Mouse (Mus musculus): ENCODE data around the gene Per1. TPM values are rescaled to one million over a fixed set of nuclear protein-coding genes. Genes with fewer than 3 reads are reported as not detected.

Gene Per1
- polyA plus RNA-seq, 1 experiment = 57.6 TPM

DNA sequence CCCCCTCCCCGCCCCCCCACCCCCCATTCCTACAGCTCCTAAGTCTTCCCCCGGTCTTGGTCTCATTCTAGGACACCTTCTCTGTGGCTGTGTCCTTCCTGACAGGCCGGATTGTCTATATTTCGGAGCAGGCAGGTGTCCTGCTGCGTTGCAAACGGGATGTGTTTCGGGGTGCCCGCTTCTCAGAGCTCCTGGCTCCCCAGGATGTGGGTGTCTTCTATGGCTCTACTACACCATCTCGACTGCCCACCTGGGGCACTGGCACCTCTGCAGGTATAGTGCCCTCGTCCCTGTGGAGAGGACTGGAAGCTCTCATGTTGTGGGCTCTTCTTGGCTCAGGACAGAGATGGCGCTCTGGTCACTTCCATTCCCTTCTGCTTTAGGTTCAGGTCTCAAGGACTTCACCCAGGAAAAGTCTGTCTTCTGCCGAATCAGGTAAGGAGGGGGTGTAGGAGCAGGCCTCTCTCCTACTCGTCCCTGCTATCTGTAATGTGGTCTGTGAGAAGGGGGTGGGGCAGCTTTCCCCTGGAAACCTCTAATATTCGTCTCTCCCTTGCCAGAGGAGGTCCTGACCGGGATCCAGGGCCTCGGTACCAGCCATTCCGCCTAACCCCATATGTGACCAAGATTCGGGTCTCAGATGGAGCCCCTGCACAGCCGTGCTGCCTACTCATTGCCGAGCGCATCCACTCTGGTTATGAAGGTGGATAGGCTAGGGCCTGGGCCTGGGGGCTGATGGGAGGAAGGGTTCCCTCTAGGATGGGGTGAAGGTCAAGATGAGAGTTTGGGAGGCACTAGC, 6.8 kb downstream of the Per1 start:
- TF ChIP-seq CTCF (IDR thresholded peaks at IDR 0.05; ENCODE audit: extremely low read depth, insufficient read depth, low read length) (no peak), POLR2A (IDR thresholded peaks at IDR 0.05; ENCODE audit: extremely low read depth, insufficient read depth, low read length) (no peak)
- H3K4me1 ChIP-seq (ENCODE audit: control insufficient read depth, insufficient read depth, low read length) = peaks cover 4% of the 10 kb centered on the region
- H3K27ac ChIP-seq (ENCODE audit: insufficient read depth, low read length) = no peak overlapping the region
- H3K4me3 ChIP-seq (ENCODE audit: insufficient read depth, low read length) = no peak overlapping the region

- Histone ChIP-seq H3K27ac (ENCODE audit: insufficient read depth, low read length) (no peak overlapping the region), H3K4me3 (ENCODE audit: insufficient read depth, low read length) (no peak overlapping the region), H3K4me1 (ENCODE audit: control insufficient read depth, insufficient read depth, low read length) (peaks cover 4% of the 10 kb centered on the region)
- TF ChIP-seq POLR2A (IDR thresholded peaks at IDR 0.05; ENCODE audit: extremely low read depth, insufficient read depth, low read length) (no peak), CTCF (IDR thresholded peaks at IDR 0.05; ENCODE audit: extremely low read depth, insufficient read depth, low read length) (no peak)
Measured at GRCm38 (mm10) chr11:69102403-69102725, 7.3 kb downstream of the Per1 start.

DNA sequence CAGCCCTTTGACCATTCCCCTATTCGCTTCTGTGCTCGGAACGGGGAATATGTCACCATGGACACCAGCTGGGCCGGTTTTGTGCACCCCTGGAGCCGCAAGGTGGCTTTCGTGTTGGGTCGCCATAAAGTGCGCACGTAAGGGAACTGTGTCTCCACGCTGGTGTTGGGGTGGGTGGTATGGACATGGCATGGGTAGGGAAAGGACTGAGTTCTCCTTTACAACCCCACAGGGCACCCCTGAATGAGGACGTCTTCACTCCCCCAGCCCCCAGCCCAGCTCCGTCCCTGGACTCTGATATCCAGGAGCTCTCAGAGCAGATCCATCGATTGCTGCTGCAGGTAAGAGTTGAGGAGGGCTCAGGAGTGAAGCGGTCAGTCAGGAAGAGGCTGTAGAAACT, 8.1 kb downstream of the Per1 start:
- TF ChIP-seq POLR2A (IDR thresholded peaks at IDR 0.05; ENCODE audit: extremely low read depth, insufficient read depth, low read length) = no peak
- TF ChIP-seq CTCF (IDR thresholded peaks at IDR 0.05; ENCODE audit: extremely low read depth, insufficient read depth, low read length) = no peak
- H3K4me3 ChIP-seq (ENCODE audit: insufficient read depth, low read length) = no peak overlapping the region
- no peak overlapping the region for H3K27ac ChIP-seq (ENCODE audit: insufficient read depth, low read length)
- peaks cover 4% of the 10 kb centered on the region for H3K4me1 ChIP-seq (ENCODE audit: control insufficient read depth, insufficient read depth, low read length)

GRCm38 (mm10) chr11:69103531-69104435, 8.8 kb downstream of the Per1 start:
- Histone ChIP-seq H3K4me1 (ENCODE audit: control insufficient read depth, insufficient read depth, low read length) (peaks cover 2% of the 10 kb centered on the region; the same call in 1 of the 2 replicates), H3K27ac (ENCODE audit: insufficient read depth, low read length) (no peak overlapping the region), H3K4me3 (ENCODE audit: insufficient read depth, low read length) (no peak overlapping the region)
- TF ChIP-seq CTCF (IDR thresholded peaks at IDR 0.05; ENCODE audit: extremely low read depth, insufficient read depth, low read length) (no peak), POLR2A (IDR thresholded peaks at IDR 0.05; ENCODE audit: extremely low read depth, insufficient read depth, low read length) (no peak)

DNA sequence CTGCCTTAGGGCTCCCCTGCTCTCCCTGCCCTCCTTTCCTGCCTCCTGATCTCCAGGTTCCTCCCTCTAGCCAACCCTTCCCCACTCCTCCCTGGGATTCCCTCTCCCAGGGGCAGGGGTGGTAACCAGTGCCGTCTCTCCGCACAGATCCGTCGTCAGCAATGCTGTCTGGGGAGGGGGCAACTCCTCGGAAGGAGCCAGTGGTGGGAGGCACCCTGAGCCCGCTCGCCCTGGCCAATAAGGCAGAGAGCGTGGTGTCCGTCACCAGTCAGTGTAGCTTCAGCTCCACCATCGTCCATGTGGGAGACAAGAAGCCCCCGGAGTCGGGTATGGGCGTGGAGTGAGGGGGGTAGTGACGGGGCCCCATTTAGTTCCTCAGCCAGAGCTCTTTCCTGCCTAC, 9.5 kb downstream of the Per1 start:
- H3K4me1 ChIP-seq (ENCODE audit: control insufficient read depth, insufficient read depth, low read length) = peaks cover 2% of the 10 kb centered on the region; the same call in 1 of the 2 replicates
- TF ChIP-seq CTCF (IDR thresholded peaks at IDR 0.05; ENCODE audit: extremely low read depth, insufficient read depth, low read length) (no peak), POLR2A (IDR thresholded peaks at IDR 0.05; ENCODE audit: extremely low read depth, insufficient read depth, low read length) (no peak)

GRCm38 (mm10) chr11:69105227-69105626, 10.2 kb downstream of the Per1 start:
- Histone ChIP-seq H3K4me3 (ENCODE audit: insufficient read depth, low read length) (no peak overlapping the region), H3K27ac (ENCODE audit: insufficient read depth, low read length) (no peak overlapping the region), H3K4me1 (ENCODE audit: control insufficient read depth, insufficient read depth, low read length) (peaks cover 2% of the 10 kb centered on the region; the same call in 1 of the 2 replicates)
- TF ChIP-seq CTCF (IDR thresholded peaks at IDR 0.05; ENCODE audit: extremely low read depth, insufficient read depth, low read length) (no peak), POLR2A (IDR thresholded peaks at IDR 0.05; ENCODE audit: extremely low read depth, insufficient read depth, low read length) (no peak)

More for the DNA sequence above, 9.5 kb downstream of the Per1 start:
- Histone ChIP-seq H3K27ac (ENCODE audit: insufficient read depth, low read length) (no peak overlapping the region), H3K4me3 (ENCODE audit: insufficient read depth, low read length) (no peak overlapping the region)

DNA sequence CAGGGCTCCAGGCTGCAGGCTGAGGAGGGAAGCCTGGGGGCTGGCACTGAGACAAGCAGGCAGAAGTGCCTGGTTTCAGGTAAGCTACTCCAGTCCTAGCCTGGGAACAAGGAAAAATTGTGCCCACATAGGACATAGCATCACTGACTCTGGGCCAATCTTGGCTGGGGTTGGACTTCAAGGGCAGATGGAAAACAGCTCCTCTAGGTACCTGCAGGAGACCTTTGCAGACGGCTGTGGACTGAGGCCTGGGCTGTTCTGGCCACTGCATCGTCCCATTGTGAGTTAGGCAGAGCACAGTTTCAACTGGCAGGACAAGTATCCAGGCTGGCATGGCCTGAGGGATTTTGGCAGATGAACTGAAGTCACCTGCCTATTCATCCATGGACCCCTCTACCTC, 10.8 kb downstream of the Per1 start:
- Histone ChIP-seq H3K4me1 (ENCODE audit: control insufficient read depth, insufficient read depth, low read length) (peaks cover under 1% of the 10 kb centered on the region; the same call in 1 of the 2 replicates), H3K4me3 (ENCODE audit: insufficient read depth, low read length) (no peak overlapping the region), H3K27ac (ENCODE audit: insufficient read depth, low read length) (no peak overlapping the region)
- TF ChIP-seq CTCF (IDR thresholded peaks at IDR 0.05; ENCODE audit: extremely low read depth, insufficient read depth, low read length) (no peak), POLR2A (IDR thresholded peaks at IDR 0.05; ENCODE audit: extremely low read depth, insufficient read depth, low read length) (no peak)

DNA sequence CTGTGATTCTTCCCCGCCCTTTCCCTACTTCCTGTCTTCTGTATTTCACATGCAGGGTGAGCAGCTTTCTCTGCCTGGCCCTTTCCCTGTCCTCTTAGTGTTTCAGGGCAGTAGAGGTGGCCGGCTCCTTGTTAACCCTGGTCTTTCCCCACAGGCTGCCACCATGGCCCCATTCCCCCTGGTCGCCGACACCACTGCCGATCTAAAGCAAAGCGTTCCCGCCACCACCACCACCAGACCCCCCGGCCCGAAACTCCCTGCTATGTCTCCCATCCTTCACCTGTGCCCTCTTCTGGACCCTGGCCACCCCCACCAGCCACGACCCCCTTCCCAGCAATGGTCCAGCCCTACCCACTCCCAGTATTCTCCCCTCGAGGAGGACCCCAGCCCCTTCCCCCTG, 11.3 kb downstream of the Per1 start:
- no peak overlapping the region for H3K27ac ChIP-seq (ENCODE audit: insufficient read depth, low read length)
- H3K4me3 ChIP-seq (ENCODE audit: insufficient read depth, low read length) = no peak overlapping the region
- TF ChIP-seq CTCF (IDR thresholded peaks at IDR 0.05; ENCODE audit: extremely low read depth, insufficient read depth, low read length) (no peak), POLR2A (IDR thresholded peaks at IDR 0.05; ENCODE audit: extremely low read depth, insufficient read depth, low read length) (no peak)
- H3K4me1 ChIP-seq (ENCODE audit: control insufficient read depth, insufficient read depth, low read length) = no peaks in the 10 kb centered on the region

DNA sequence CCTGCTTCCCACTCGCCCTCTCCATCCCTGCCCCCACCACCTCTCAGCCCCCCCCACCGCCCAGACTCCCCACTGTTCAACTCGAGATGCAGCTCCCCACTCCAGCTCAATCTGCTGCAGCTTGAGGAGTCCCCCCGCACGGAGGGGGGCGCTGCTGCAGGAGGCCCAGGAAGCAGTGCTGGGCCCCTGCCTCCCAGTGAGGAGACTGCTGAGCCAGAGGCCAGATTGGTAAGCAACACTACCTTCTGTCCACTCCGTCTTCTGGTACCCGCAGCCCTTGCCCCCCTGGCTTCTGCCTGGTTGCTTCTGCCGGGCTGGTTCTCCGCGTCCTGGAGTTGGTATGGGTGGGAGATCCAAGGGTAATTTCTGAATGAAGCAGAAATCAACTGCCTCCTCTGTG, 11.8 kb downstream of the Per1 start:
- Histone ChIP-seq H3K4me1 (ENCODE audit: control insufficient read depth, insufficient read depth, low read length) (no peaks in the 10 kb centered on the region), H3K27ac (ENCODE audit: insufficient read depth, low read length) (no peak overlapping the region), H3K4me3 (ENCODE audit: insufficient read depth, low read length) (no peak overlapping the region)
- TF ChIP-seq POLR2A (IDR thresholded peaks at IDR 0.05; ENCODE audit: extremely low read depth, insufficient read depth, low read length) (peak; percentile 11; the same call in 1 of the 2 replicates), CTCF (IDR thresholded peaks at IDR 0.05; ENCODE audit: extremely low read depth, insufficient read depth, low read length) (no peak)
